Comparison of ENCODE assay signal across 31 mouse cellular contexts in the genomic region with DNA sequence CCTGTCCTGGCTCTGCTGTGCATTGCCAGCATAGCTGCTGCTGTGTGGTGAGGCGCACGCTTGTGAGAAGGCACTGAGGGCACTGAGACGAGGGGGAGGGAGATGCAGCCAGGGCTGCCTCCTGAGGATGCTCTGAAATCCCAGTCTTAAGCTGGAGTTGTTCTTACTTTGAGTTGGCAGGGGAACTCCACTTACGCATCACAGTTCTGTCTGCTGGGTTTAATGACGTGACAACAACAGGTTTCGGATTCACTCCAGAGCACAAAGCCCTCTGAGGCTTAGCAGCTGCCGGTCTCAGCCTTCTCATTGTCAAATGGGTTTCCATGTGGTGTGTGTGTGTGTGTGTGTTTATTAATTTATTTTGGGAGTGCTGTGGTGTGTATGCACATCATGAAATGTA. TPM values are rescaled to one million over a fixed set of nuclear protein-coding genes. Genes with fewer than 3 reads are reported as not detected.
A peak's percentile ranks its signal among the peaks of the same experiment; 100 is the strongest.
DNase-seq lines count a peak whose midpoint lies in the region; ATAC-seq and TF ChIP-seq lines count a peak whose summit lies in the region.
"Had no signal": no experiment of that assay in that cellular context is flagged by ENCODE, and none has a peak within 500 bp of the region (broad histone marks: within the 10 kb centered on the region; RNA-seq: fewer than 3 reads in every experiment).

No protein-coding gene starts in this region.

- H3K9ac ChIP-seq in forebrain, embryonic 14.5 days (ENCODE audit: low read length): no peak overlapping the region
- H3K9ac ChIP-seq in forebrain, embryonic 16.5 days (replicated peaks; ENCODE audit: low read depth, low read length): no peak overlapping the region
- H3K9ac ChIP-seq in midbrain, embryonic 14.5 days (replicated peaks; ENCODE audit: low read length): no peak overlapping the region
- H3K9ac ChIP-seq in CH12.LX (ENCODE audit: insufficient read depth, low read depth): no peak overlapping the region
- no peak overlapping the region for H3K9ac ChIP-seq in embryonic facial prominence, embryonic 14.5 days (ENCODE audit: low read depth, low read length)
- H3K9ac ChIP-seq: hindbrain, embryonic 15.5 days; kidney, embryonic 15.5 days; limb, embryonic 12.5 days; liver, embryonic 15.5 days; stomach, embryonic 15.5 days had no signal

- no peak for TF ChIP-seq RAD21 in CH12.LX (IDR thresholded peaks at IDR 0.05; ENCODE audit: low read depth, low read length)

- no peak overlapping the region for H3K4me2 ChIP-seq in forebrain, embryonic 14.5 days (ENCODE audit: low read length)
- no peak overlapping the region for H3K4me2 ChIP-seq in forebrain, embryonic 16.5 days (ENCODE audit: low read length)
- H3K4me2 ChIP-seq in midbrain, embryonic 14.5 days (ENCODE audit: low read length): no peak overlapping the region
- H3K4me2 ChIP-seq in CH12.LX (ENCODE audit: insufficient read depth, low read depth, poor library complexity, severe bottlenecking): peak overlapping the region; percentile 35
- no peak overlapping the region for H3K4me2 ChIP-seq in embryonic facial prominence, embryonic 14.5 days (ENCODE audit: low read depth, low read length)
- H3K4me2 ChIP-seq: hindbrain, embryonic 15.5 days; kidney, embryonic 15.5 days; limb, embryonic 12.5 days; liver, embryonic 15.5 days; stomach, embryonic 15.5 days had no signal

- dilution Hi-C loops in CH12.LX (cut with MboI; ENCODE audit: extremely low pct_ligation_motif_present, extremely low pct_unique_long_range_greater_than_20kb, low sequenced_read_pairs): no loop called here

- no peak for TF ChIP-seq CTCF in CH12.LX (conservative IDR thresholded peaks at IDR 0.05 in 1 of 2, IDR thresholded peaks at IDR 0.05 in 1 of 2; ENCODE audit: low read depth in 2 of 2, low read length in 2 of 2)

- H3K27ac ChIP-seq in forebrain, embryonic 14.5 days (ENCODE audit: low read depth, low read length): no peak overlapping the region
- H3K27ac ChIP-seq in forebrain, embryonic 16.5 days (ENCODE audit: low read length): no peak overlapping the region
- H3K27ac ChIP-seq in midbrain, embryonic 10.5 days (replicated peaks): peak overlapping the region; percentile 10
- no peak overlapping the region for H3K27ac ChIP-seq in midbrain, embryonic 14.5 days (replicated peaks; ENCODE audit: low read depth, low read length)
- peak overlapping the region; percentile 40 for H3K27ac ChIP-seq in CH12.LX (ENCODE audit: insufficient read depth, low read depth)
- no peak overlapping the region for H3K27ac ChIP-seq in embryonic facial prominence, embryonic 14.5 days (replicated peaks; ENCODE audit: low read depth, low read length)
- H3K27ac ChIP-seq: hindbrain, embryonic 10.5 days; hindbrain, embryonic 15.5 days; kidney, embryonic 15.5 days; limb, embryonic 12.5 days; liver, embryonic 15.5 days; stomach, embryonic 15.5 days had no signal

- no peak for ATAC-seq in forebrain, embryonic 14.5 days
- no peak for ATAC-seq in forebrain, embryonic 16.5 days
- ATAC-seq in midbrain, embryonic 14.5 days (ENCODE audit: low FRiP score, low TSS enrichment): no peak
- ATAC-seq in embryonic facial prominence, embryonic 14.5 days (ENCODE audit: low read depth): no peak

- H3K79me2 ChIP-seq in CH12.LX (replicated peaks; ENCODE audit: control insufficient read depth, extremely low read depth, insufficient read depth, poor library complexity, severe bottlenecking): no peaks in the 10 kb centered on the region; the same call in 1 of the 2 replicates

- peak; percentile 94 for TF ChIP-seq EP300 in CH12.LX (IDR thresholded peaks at IDR 0.05; ENCODE audit: low read length)

- no peaks in the 10 kb centered on the region for H3K9me3 ChIP-seq in forebrain, embryonic 14.5 days (replicated peaks; ENCODE audit: control insufficient read depth, low read length)
- H3K9me3 ChIP-seq in forebrain, embryonic 16.5 days (ENCODE audit: control insufficient read depth, low read length): no peaks in the 10 kb centered on the region
- H3K9me3 ChIP-seq in midbrain, embryonic 10.5 days (replicated peaks): no peaks in the 10 kb centered on the region
- H3K9me3 ChIP-seq in midbrain, embryonic 14.5 days (ENCODE audit: control insufficient read depth, low read length): no peaks in the 10 kb centered on the region
- H3K9me3 ChIP-seq in CH12.LX (replicated peaks; ENCODE audit: low read length): no peaks in the 10 kb centered on the region
- H3K9me3 ChIP-seq in embryonic facial prominence, embryonic 14.5 days (ENCODE audit: control insufficient read depth, low read length): no peaks in the 10 kb centered on the region
- H3K9me3 ChIP-seq: hindbrain, embryonic 10.5 days; hindbrain, embryonic 15.5 days; kidney, embryonic 15.5 days; limb, embryonic 12.5 days; liver, embryonic 15.5 days; stomach, embryonic 15.5 days had no signal

- H3K27me3 ChIP-seq in forebrain, embryonic 14.5 days (replicated peaks; ENCODE audit: control insufficient read depth, insufficient read depth, low read length): no peaks in the 10 kb centered on the region
- H3K27me3 ChIP-seq in forebrain, embryonic 16.5 days (replicated peaks; ENCODE audit: control insufficient read depth, insufficient read depth, low read length): no peaks in the 10 kb centered on the region
- peaks cover 11% of the 10 kb centered on the region; the same call in 1 of the 2 replicates for H3K27me3 ChIP-seq in midbrain, embryonic 10.5 days (ENCODE audit: low read depth, poor library complexity, severe bottlenecking)
- H3K27me3 ChIP-seq in midbrain, embryonic 14.5 days (ENCODE audit: control insufficient read depth, insufficient read depth, low read length): no peaks in the 10 kb centered on the region
- peaks cover 3% of the 10 kb centered on the region for H3K27me3 ChIP-seq in CH12.LX (replicated peaks)
- H3K27me3 ChIP-seq in embryonic facial prominence, embryonic 14.5 days (replicated peaks; ENCODE audit: control insufficient read depth, insufficient read depth, low read length): 0 out of 2 replicates have a peak, but pooled peaks cover 13% of the 10 kb centered on the region
- H3K27me3 ChIP-seq: hindbrain, embryonic 15.5 days had no signal

- 50% methylated on average over 7 of the region's 7 CpGs for WGBS in forebrain, embryonic 14.5 days
- 46% methylated on average over 7 of the region's 7 CpGs for WGBS in forebrain, embryonic 16.5 days
- 40% methylated on average over 7 of the region's 7 CpGs for WGBS in midbrain, embryonic 10.5 days
- WGBS in midbrain, embryonic 14.5 days: 38% methylated on average over 7 of the region's 7 CpGs
- WGBS in embryonic facial prominence, embryonic 14.5 days: 55% methylated on average over 7 of the region's 7 CpGs

- TF ChIP-seq POLR2A in CH12.LX (IDR thresholded peaks at IDR 0.05; ENCODE audit: low read depth, low read length): peak; percentile 50; the same call in 1 of the 2 replicates

- H3K4me1 ChIP-seq in forebrain, embryonic 14.5 days (ENCODE audit: control insufficient read depth, insufficient read depth, low read length): no peaks in the 10 kb centered on the region
- H3K4me1 ChIP-seq in forebrain, embryonic 16.5 days (replicated peaks; ENCODE audit: control insufficient read depth, insufficient read depth, low read length): no peaks in the 10 kb centered on the region
- peaks cover 4% of the 10 kb centered on the region; the same call in 1 of the 2 replicates for H3K4me1 ChIP-seq in midbrain, embryonic 10.5 days
- H3K4me1 ChIP-seq in midbrain, embryonic 14.5 days (ENCODE audit: control insufficient read depth, insufficient read depth, low read length): no peaks in the 10 kb centered on the region
- H3K4me1 ChIP-seq in CH12.LX (ENCODE audit: control insufficient read depth in 1 of 2, insufficient read depth in 2 of 2): peaks cover 23 to 51% of the 10 kb centered on the region in 2 experiments
- H3K4me1 ChIP-seq in embryonic facial prominence, embryonic 14.5 days (ENCODE audit: control insufficient read depth, insufficient read depth, low read length): no peaks in the 10 kb centered on the region
- H3K4me1 ChIP-seq: hindbrain, embryonic 15.5 days; limb, embryonic 12.5 days; liver, embryonic 15.5 days; stomach, embryonic 15.5 days had no signal

- in situ Hi-C loops in CH12.LX (cut with MboI; ENCODE audit: low pct_ligation_motif_present, low pct_unique_long_range_greater_than_20kb, low sequenced_read_pairs): loop anchor here (10.0 kb wide), 1 partner anchor 136 kb away; no protein-coding TSS in a partner anchor

- no peak overlapping the region for H3K4me3 ChIP-seq in forebrain, embryonic 14.5 days (ENCODE audit: low read depth, low read length)
- no peak overlapping the region for H3K4me3 ChIP-seq in forebrain, embryonic 16.5 days (replicated peaks; ENCODE audit: low read length)
- H3K4me3 ChIP-seq in midbrain, embryonic 10.5 days: no peak overlapping the region
- no peak overlapping the region for H3K4me3 ChIP-seq in midbrain, embryonic 14.5 days (replicated peaks; ENCODE audit: low read depth, low read length)
- H3K4me3 ChIP-seq in CH12.LX (replicated peaks in 1 of 3; ENCODE audit: low read depth in 2 of 3, low read length in 2 of 3, poor library complexity in 1 of 3): peak overlapping the region in 2 of 3 experiments; percentile 24 to 36
- no peak overlapping the region for H3K4me3 ChIP-seq in embryonic facial prominence, embryonic 14.5 days (ENCODE audit: low read depth, low read length)
- H3K4me3 ChIP-seq: hindbrain, embryonic 10.5 days; hindbrain, embryonic 15.5 days; kidney, embryonic 15.5 days; limb, embryonic 12.5 days; liver, embryonic 15.5 days; megakaryocyte, embryonic 14.5 days; stomach, embryonic 15.5 days had no signal

- no peaks in the 10 kb centered on the region for H3K36me3 ChIP-seq in forebrain, embryonic 14.5 days (ENCODE audit: control insufficient read depth, insufficient read depth, low read length)
- no peaks in the 10 kb centered on the region for H3K36me3 ChIP-seq in forebrain, embryonic 16.5 days (ENCODE audit: control insufficient read depth, insufficient read depth)
- H3K36me3 ChIP-seq in midbrain, embryonic 10.5 days: no peaks in the 10 kb centered on the region
- H3K36me3 ChIP-seq in midbrain, embryonic 14.5 days (ENCODE audit: control insufficient read depth, insufficient read depth, low read length): no peaks in the 10 kb centered on the region
- H3K36me3 ChIP-seq in CH12.LX (replicated peaks in 1 of 2; ENCODE audit: control insufficient read depth in 1 of 2, insufficient read depth in 1 of 2, low read length in 1 of 2): no peaks in the 10 kb centered on the region
- no peaks in the 10 kb centered on the region for H3K36me3 ChIP-seq in embryonic facial prominence, embryonic 14.5 days (ENCODE audit: control insufficient read depth, insufficient read depth, low read length)
- H3K36me3 ChIP-seq: hindbrain, embryonic 10.5 days; hindbrain, embryonic 15.5 days; kidney, embryonic 15.5 days; limb, embryonic 12.5 days; liver, embryonic 15.5 days; stomach, embryonic 15.5 days had no signal

- peak; percentile 2 for DNase-seq in forebrain, embryonic 14.5 days (ENCODE audit: low spot score)
- no peak for DNase-seq in midbrain, embryonic 10.5 days (ENCODE audit: low spot score)
- DNase-seq in midbrain, embryonic 14.5 days: no peak
- peak; percentile 86 for DNase-seq in CH12.LX (ENCODE audit: extremely low read depth)
- DNase-seq in embryonic facial prominence, embryonic 14.5 days (ENCODE audit: low spot score): peak; percentile 14
- no peak for DNase-seq in adipocyte (ENCODE audit: low spot score)
- DNase-seq: adrenal gland, postnatal 25 days; B cell, adult 2 months; cerebellum, adult 18-20 months; cerebellum, postnatal 10 days; gastrocnemius, postnatal 10 days; heart, postnatal 14 days; kidney, adult 18-20 months; kidney, postnatal 25 days; lung, postnatal 4 days; right cerebral cortex, postnatal 25 days had no signal

RNA-seq across cellular contexts. Expression of a gene that starts 16.8 kb away (rescaled TPM):
- not detected in 2 replicates for polyA plus RNA-seq in forebrain, embryonic 14.5 days (2014; fragmentation: Nextera tagmentation; extraction: Ambion mirVana)
- 0.14 TPM in 1 of 2 replicates, not detected in the other for polyA plus RNA-seq in forebrain, embryonic 16.5 days (2015; fragmentation: Nextera tagmentation; extraction: Ambion mirVana)
- polyA plus RNA-seq in midbrain, embryonic 10.5 days (2016; fragmentation: Nextera tagmentation; extraction: Ambion mirVana): 0.07 TPM in 1 of 2 replicates, not detected in the other
- polyA plus RNA-seq in midbrain, embryonic 14.5 days (2014; fragmentation: Nextera tagmentation; extraction: Ambion mirVana): 0.78 and 0.80 TPM in 2 replicates
- total RNA-seq in CH12.LX (2012; rRNA removed) (43.3 and 52.3 TPM in 2 replicates), CH12.LX (2014; rRNA removed) (76.9 and 82.0 TPM in 2 replicates)
- polyA plus RNA-seq in CH12.LX (2012; ENCODE audit: insufficient read length, low read depth): 112 and 114 TPM in 2 replicates
- 0.12 TPM in 1 of 2 replicates, not detected in the other for polyA plus RNA-seq in embryonic facial prominence, embryonic 14.5 days (2014; fragmentation: Nextera tagmentation; extraction: Ambion mirVana)
- total RNA-seq: adrenal gland, adult 18-20 months; adrenal gland, postnatal 25 days; left cerebral cortex, postnatal 14 days; liver, adult 2 months; MEL; monocyte, adult 5-6 weeks had no signal
- polyA plus RNA-seq: intestine, embryonic 14.5 days; limb, embryonic 12.5 days; liver, adult 2 months; liver, embryonic 15.5 days; stomach, embryonic 15.5 days; urinary bladder, adult 2 months had no signal

RNA-seq across cellular contexts. Expression of a gene that starts 40.4 kb away (rescaled TPM):
- polyA plus RNA-seq in forebrain, embryonic 14.5 days (2014; fragmentation: Nextera tagmentation; extraction: Ambion mirVana): 2.0 and 2.5 TPM in 2 replicates
- 2.8 and 2.9 TPM in 2 replicates for polyA plus RNA-seq in forebrain, embryonic 16.5 days (2015; fragmentation: Nextera tagmentation; extraction: Ambion mirVana)
- polyA plus RNA-seq in midbrain, embryonic 10.5 days (2016; fragmentation: Nextera tagmentation; extraction: Ambion mirVana): 1.1 TPM in 2 replicates
- 1.9 and 2.3 TPM in 2 replicates for polyA plus RNA-seq in midbrain, embryonic 14.5 days (2014; fragmentation: Nextera tagmentation; extraction: Ambion mirVana)
- total RNA-seq in CH12.LX (2012; rRNA removed) (0.55 and 0.59 TPM in 2 replicates), CH12.LX (2014; rRNA removed) (0.22 and 0.32 TPM in 2 replicates)
- polyA plus RNA-seq in CH12.LX (2012; ENCODE audit: insufficient read length, low read depth): 0.16 TPM in 1 of 2 replicates, not detected in the other
- 1.2 and 1.6 TPM in 2 replicates for polyA plus RNA-seq in embryonic facial prominence, embryonic 14.5 days (2014; fragmentation: Nextera tagmentation; extraction: Ambion mirVana)
- total RNA-seq: MEL; monocyte, adult 5-6 weeks had no signal

RNA-seq across cellular contexts. Expression of a gene that starts 59.6 kb away (rescaled TPM):
- polyA plus RNA-seq in forebrain, embryonic 14.5 days (2014; fragmentation: Nextera tagmentation; extraction: Ambion mirVana): 22.9 and 34.8 TPM in 2 replicates
- polyA plus RNA-seq in forebrain, embryonic 16.5 days (2015; fragmentation: Nextera tagmentation; extraction: Ambion mirVana): 36.4 and 44.2 TPM in 2 replicates
- 4.7 and 6.5 TPM in 2 replicates for polyA plus RNA-seq in midbrain, embryonic 10.5 days (2016; fragmentation: Nextera tagmentation; extraction: Ambion mirVana)
- 54.4 and 63.4 TPM in 2 replicates for polyA plus RNA-seq in midbrain, embryonic 14.5 days (2014; fragmentation: Nextera tagmentation; extraction: Ambion mirVana)
- total RNA-seq in CH12.LX (2012; rRNA removed) (not detected in 2 replicates), CH12.LX (2014; rRNA removed) (not detected in 2 replicates)
- polyA plus RNA-seq in CH12.LX (2012; ENCODE audit: insufficient read length, low read depth): not detected in 2 replicates
- polyA plus RNA-seq in embryonic facial prominence, embryonic 14.5 days (2014; fragmentation: Nextera tagmentation; extraction: Ambion mirVana): 12.5 and 14.4 TPM in 2 replicates
- total RNA-seq: heart, postnatal 14 days; liver, adult 2 months; MEL; monocyte, adult 5-6 weeks had no signal

Comparison
In these comparisons a context has a peak if more than half of its experiments do, and no peak if none do; other contexts are left out.
1. H3K27ac ChIP-seq: peak in midbrain, embryonic 10.5 days (single experiment) and CH12.LX (single experiment); none in forebrain, embryonic 14.5 days (single experiment), forebrain, embryonic 16.5 days (single experiment), midbrain, embryonic 14.5 days (single experiment) and embryonic facial prominence, embryonic 14.5 days (single experiment).
2. DNase-seq: peak in forebrain, embryonic 14.5 days (single experiment), CH12.LX (single experiment) and embryonic facial prominence, embryonic 14.5 days (single experiment); none in midbrain, embryonic 10.5 days (single experiment), midbrain, embryonic 14.5 days (single experiment) and adipocyte (single experiment).
3. H3K4me3 ChIP-seq: peak in CH12.LX (2 of 3); none in forebrain, embryonic 14.5 days (single experiment), forebrain, embryonic 16.5 days (single experiment), midbrain, embryonic 10.5 days (single experiment), midbrain, embryonic 14.5 days (single experiment) and embryonic facial prominence, embryonic 14.5 days (single experiment).
4. RNA of a gene that starts 16.8 kb away (polyA plus RNA-seq): 112 to 114 TPM in CH12.LX; 0.78 to 0.80 TPM in midbrain, embryonic 14.5 days, 0.07 TPM in midbrain, embryonic 10.5 days, 0.14 TPM in forebrain, embryonic 16.5 days, not detected in forebrain, embryonic 14.5 days and 0.12 TPM in embryonic facial prominence, embryonic 14.5 days; every median in the first group is over 10 times any median in the second.